Mouse (Mus musculus) T-cell, adult 2 months (primary cell): ENCODE measurements around the gene Rhobtb1.

ENCODE experiments used
- DNase-seq: peaks from one replicate; pipeline ENCODE4 v3.0.0; 2022; ENCODE audit warnings: low spot score

Rhobtb1 gene

GRCm38 (mm10) chr10:69324816-69325215, 173.6 kb downstream of the Rhobtb1 start:
- DNase-seq: no peak

DNA sequence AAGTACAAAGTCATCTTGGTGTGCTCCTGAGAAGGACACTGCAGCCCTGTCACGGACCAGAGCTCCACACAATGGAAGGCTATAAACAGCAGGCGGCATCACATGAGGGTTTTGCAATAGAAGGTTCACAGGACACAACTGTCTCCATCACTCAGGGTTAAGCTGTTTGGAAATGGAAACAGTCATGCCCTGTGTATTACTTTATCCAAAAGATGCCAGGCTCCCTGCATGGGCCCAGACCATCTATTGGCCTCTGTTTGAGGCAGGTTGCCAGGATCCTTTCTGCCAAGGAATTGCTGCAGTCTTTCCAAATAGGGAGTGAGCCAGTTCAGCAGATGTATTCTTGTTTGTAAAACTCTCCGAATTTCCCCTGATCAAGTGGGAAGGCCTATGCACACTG, 175.2 kb downstream of the Rhobtb1 start:
- no peak for DNase-seq

GRCm38 (mm10) chr10:69327362-69327761, 176.1 kb downstream of the Rhobtb1 start:
- DNase-seq: no peak

DNA sequence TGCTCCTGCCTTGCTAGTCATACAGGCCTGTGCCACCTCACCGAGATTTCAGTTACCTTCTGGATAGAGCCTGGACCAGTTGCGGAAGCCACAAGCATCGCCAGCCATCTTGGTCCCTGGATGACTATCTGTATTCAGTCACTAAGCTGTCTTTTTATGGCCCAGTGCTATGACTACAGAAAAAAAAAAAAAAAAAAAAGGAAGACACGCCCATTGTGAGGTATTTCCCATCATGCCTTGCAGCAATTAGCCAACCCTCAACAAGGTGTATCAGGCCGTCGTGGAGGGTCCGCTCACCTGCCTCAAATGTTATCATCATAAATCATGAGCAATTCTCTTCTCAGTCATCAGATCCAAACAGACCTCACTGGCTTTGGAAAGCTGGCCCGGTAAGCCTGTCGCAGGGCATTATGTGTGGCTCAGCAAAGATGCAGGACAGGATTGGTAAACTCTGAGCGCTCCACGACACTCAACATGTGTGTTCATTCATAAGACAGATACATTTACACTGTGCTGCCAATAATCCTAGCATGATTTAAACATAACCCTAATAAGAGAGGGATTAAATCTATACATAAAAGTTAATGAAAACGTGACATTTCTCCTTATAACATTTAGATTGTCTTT, 176.9 kb downstream of the Rhobtb1 start:
- no peak for DNase-seq

DNA sequence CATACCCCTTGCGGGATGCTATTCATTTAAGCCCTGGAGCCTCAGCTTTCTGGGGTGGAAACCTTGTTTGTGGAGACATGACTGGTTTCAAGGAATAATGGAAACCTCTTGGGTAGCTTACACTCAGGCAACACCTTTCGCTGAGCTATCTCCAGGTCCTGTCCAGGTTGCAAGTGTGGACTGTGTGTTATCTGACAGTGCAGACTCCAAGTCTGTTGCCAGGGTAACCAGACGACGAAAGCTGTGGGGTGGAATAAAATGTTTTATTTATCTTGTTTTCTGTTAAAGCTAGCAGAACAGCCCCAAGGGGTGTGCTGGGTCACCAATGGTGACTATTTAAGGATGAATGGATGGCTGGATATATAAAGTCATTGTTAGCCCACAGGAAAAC, 177.4 kb downstream of the Rhobtb1 start:
- DNase-seq: no peak

GRCm38 (mm10) chr10:69331231-69331630, 180.0 kb downstream of the Rhobtb1 start:
- no peak for DNase-seq

DNA sequence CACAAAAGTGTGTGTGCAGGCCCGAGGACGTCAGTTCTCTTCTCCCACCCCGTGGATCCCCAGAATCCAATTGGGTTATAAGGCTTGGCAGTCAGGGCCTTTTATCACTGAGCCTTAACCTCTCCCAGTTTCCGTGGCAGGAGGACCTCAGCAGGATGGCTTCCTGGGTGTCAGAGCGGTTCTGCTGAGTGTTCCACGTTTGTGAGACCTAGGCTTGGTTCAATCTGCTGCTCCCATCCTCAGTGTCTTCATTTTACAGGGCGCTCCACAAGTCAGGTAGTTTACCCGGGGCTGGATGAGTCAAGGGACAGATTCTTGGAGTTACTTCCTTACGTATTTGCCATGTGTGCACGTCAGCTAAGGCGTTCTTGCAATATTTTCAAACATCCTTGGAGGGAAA, 182.0 kb downstream of the Rhobtb1 start:
- no peak for DNase-seq

GRCm38 (mm10) chr10:69334271-69335194, 183.3 kb downstream of the Rhobtb1 start:
- DNase-seq: no peak

- DNase-seq: no peak
These were observed 183.9 kb downstream of the Rhobtb1 start for GRCm38 (mm10) chr10:69335195-69335536.

GRCm38 (mm10) chr10:69335611-69336010, 184.4 kb downstream of the Rhobtb1 start:
- DNase-seq: no peak

DNA sequence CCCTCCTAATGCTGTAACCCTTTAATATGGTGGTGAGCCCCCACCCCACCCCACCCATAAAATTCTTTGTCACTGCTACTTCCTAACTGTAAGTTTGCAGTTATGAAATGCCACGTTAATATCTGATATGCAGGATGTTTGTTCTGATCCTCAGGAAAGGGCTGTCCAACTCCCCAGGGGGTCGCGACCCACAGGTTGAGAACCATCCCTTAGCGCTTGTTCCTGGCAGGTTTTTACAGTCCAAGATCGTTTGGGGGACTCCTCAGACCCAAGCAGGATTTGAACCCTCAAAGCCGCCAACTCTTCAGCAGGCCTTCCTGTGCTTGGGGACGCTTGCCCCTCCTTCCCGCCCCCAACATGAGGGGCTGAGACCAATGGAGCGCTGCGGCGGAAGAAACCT, 185.0 kb downstream of the Rhobtb1 start:
- DNase-seq: no peak

- no peak for DNase-seq
These were observed 188.8 kb downstream of the Rhobtb1 start for GRCm38 (mm10) chr10:69340001-69340400.
